Mouse (Mus musculus) ES-E14 (cell line): Measurements from ENCODE around the gene Rmi1. TPM values are rescaled to one million over a fixed set of nuclear protein-coding genes. Genes with fewer than 3 reads are reported as not detected.
"Not testable (repeated sequence)": the region's sequence is repeated elsewhere in the genome, so short reads cannot be mapped to it uniquely, and the experiment has no call there.

Experiments used
- DNase-seq: peaks from one replicate; pipeline ENCODE4 v3.0.0-alpha.2; 2013; ENCODE audit warnings: low read depth, low spot score
- H3K27ac ChIP-seq: 2 replicates; pipeline ENCODE4 v1.5.1; 2012; ENCODE audit warnings: low read depth, mild to moderate bottlenecking, low read length, moderate library complexity, mixed read lengths; ENCODE audit not compliant: poor library complexity, insufficient read depth, severe bottlenecking
- H3K36me3 ChIP-seq: 2 replicates; pipeline ENCODE4 v1.6.1; 2012; ENCODE audit warnings: mild to moderate bottlenecking, low read length, moderate library complexity, mixed read lengths; ENCODE audit not compliant: control insufficient read depth, poor library complexity, insufficient read depth, severe bottlenecking
- H3K4me1 ChIP-seq, 2 experiments: fragments of 150-350 bp in 1 of 2; sonication (generic) in 1 of 2; 2 replicates each; pipeline ENCODE4 v1.6.1; 2012; ENCODE audit warnings: low read length in 2 of 2, mild to moderate bottlenecking in 1 of 2, mixed read lengths in 1 of 2; ENCODE audit not compliant: control insufficient read depth in 2 of 2, insufficient read depth in 2 of 2, poor library complexity in 1 of 2
- H3K4me3 ChIP-seq, 2 experiments: fragments of 150-350 bp in 1 of 2; sonication (generic) in 1 of 2; 2 replicates each; pipeline ENCODE4 v1.5.1; 2012; ENCODE audit warnings: low read length in 2 of 2, low read depth in 1 of 2, mild to moderate bottlenecking in 1 of 2, mixed read lengths in 1 of 2; ENCODE audit not compliant: insufficient read depth in 1 of 2, poor library complexity in 1 of 2, severe bottlenecking in 1 of 2
- H3K9ac ChIP-seq: 2 replicates; pipeline ENCODE4 v1.6.1; 2012; ENCODE audit warnings: low read depth, mild to moderate bottlenecking, low read length, mixed read lengths; ENCODE audit not compliant: poor library complexity, insufficient read depth, severe bottlenecking
- H3K9me3 ChIP-seq: fragments of 150-350 bp; sonication (generic); 2 replicates; pipeline ENCODE4 v1.6.1; 2012; ENCODE audit warnings: low read depth, mild to moderate bottlenecking, low read length; ENCODE audit not compliant: control insufficient read depth, insufficient read depth
- CHD2 ChIP-seq: IDR thresholded peaks from 2 replicates; pipeline ENCODE4 v1.6.1; 2014; ENCODE audit warnings: mild to moderate bottlenecking, low read depth, low read length, inconsistent platforms
- HCFC1 ChIP-seq: IDR thresholded peaks from 2 replicates; pipeline ENCODE4 v1.6.1; 2012; ENCODE audit warnings: low read length, inconsistent platforms, borderline replicate concordance; ENCODE audit not compliant: insufficient read depth
- MAFK ChIP-seq: IDR thresholded peaks from 2 replicates; pipeline ENCODE4 v1.6.1; 2014; ENCODE audit warnings: mild to moderate bottlenecking, low read depth, low read length, inconsistent platforms; ENCODE audit not compliant: insufficient read depth
- ZC3H11A ChIP-seq: IDR thresholded peaks from 2 replicates; pipeline ENCODE4 v1.6.1; 2012; ENCODE audit warnings: low read depth, mild to moderate bottlenecking, inconsistent platforms, low read length, borderline replicate concordance
- ZNF384 ChIP-seq: IDR thresholded peaks from 2 replicates; pipeline ENCODE4 v1.6.1; 2012; ENCODE audit warnings: low read depth, low read length, inconsistent platforms
- in situ Hi-C, 2 experiments: fragments of 600-800 bp; cut with MboI; formaldehyde crosslinking; loops; one replicate each; pipeline ENCODE4 v1.15.1; 2025; ENCODE audit warnings: low sequenced_read_pairs in 2 of 2, inconsistent platforms in 1 of 2; ENCODE audit not compliant: unreplicated experiment in 2 of 2
- total RNA-seq: library from RNA; depleted of rRNA; stranded (reverse); fragments of 300-350 nt; gene quantifications from 2 replicates; pipeline ENCODE4 v1.2.3, GENCODE M21; 2012; rRNA removed

Gene Rmi1
- total RNA-seq, 1 experiment, result 22.3 TPM

- Histone ChIP-seq H3K27ac (no peak overlapping the region), H3K4me3 (peak overlapping the region; percentile 27 to 35), H3K4me1 (0 out of 4 replicates have a peak, but pooled peaks cover 0 to 2% of the 10 kb centered on the region in 2 experiments), H3K9ac (peak overlapping the region; percentile 20; the same call in 1 of the 2 replicates), H3K9me3 (no peaks in the 10 kb centered on the region), H3K36me3 (no peaks in the 10 kb centered on the region)
- TF ChIP-seq CHD2 (no peak), ZNF384 (no peak), MAFK (no peak), ZC3H11A (no peak), HCFC1 (no peak)
- in situ Hi-C loops, result no loop called here
- DNase-seq, result no peak
Observed at GRCm38 (mm10) chr13:58452651-58453413, 50.8 kb downstream of the Rmi1 start.

- H3K27ac ChIP-seq, result no peak overlapping the region
Observed at GRCm38 (mm10) chr13:58453541-58453940, 51.5 kb downstream of the Rmi1 start.

GRCm38 (mm10) chr13:58456547-58456946 is 54.5 kb downstream of the Rmi1 start:
- no peaks in the 10 kb centered on the region for H3K36me3 ChIP-seq
- no peak for TF ChIP-seq MAFK
- TF ChIP-seq HCFC1, result no peak
- TF ChIP-seq CHD2, result no peak
- no peak for DNase-seq
- no peak overlapping the region for H3K4me3 ChIP-seq
- in situ Hi-C loops, result no loop called here
- no peaks in the 10 kb centered on the region for H3K9me3 ChIP-seq
- 0 out of 4 replicates have a peak, but pooled peaks cover 0 to 2% of the 10 kb centered on the region in 2 experiments for H3K4me1 ChIP-seq
- H3K27ac ChIP-seq, result no peak overlapping the region
- no peak overlapping the region for H3K9ac ChIP-seq

More at GRCm38 (mm10) chr13:58453541-58453940, 51.5 kb downstream of the Rmi1 start:
- in situ Hi-C loops, result no loop called here
- TF ChIP-seq ZNF384 (no peak), MAFK (no peak), HCFC1 (no peak), CHD2 (no peak), ZC3H11A (no peak)
- DNase-seq, result no peak
- Histone ChIP-seq H3K4me1 (0 out of 4 replicates have a peak, but pooled peaks cover 0 to 2% of the 10 kb centered on the region in 2 experiments), H3K9ac (no peak overlapping the region), H3K4me3 (0 out of 4 replicates have a peak overlapping the region, but pooled peaks of 1 of the 2 experiments have one; percentile 35), H3K9me3 (no peaks in the 10 kb centered on the region), H3K36me3 (no peaks in the 10 kb centered on the region)

GRCm38 (mm10) chr13:58458811-58459210 is 56.8 kb downstream of the Rmi1 start:
- DNase-seq, in situ Hi-C loops, H3K36me3 ChIP-seq, H3K9me3 ChIP-seq, H3K4me3 ChIP-seq, H3K4me1 ChIP-seq, H3K27ac ChIP-seq, H3K9ac ChIP-seq: not testable (repeated sequence)

Other genes starting within 250 kb of the Rmi1 start
- gene Idnk, start 244.6 kb upstream of the Rmi1 start, total RNA-seq, result 9.6 and 11.3 TPM in 2 replicates
- gene Ubqln1, start 186.6 kb upstream of the Rmi1 start, total RNA-seq, result 60.2 and 91.7 TPM in 2 replicates
- 11.2 and 17.5 TPM in 2 replicates for gene Gkap1, start 126.5 kb upstream of the Rmi1 start, total RNA-seq
- 0.18 and 0.21 TPM in 2 replicates for gene Kif27, start 43.1 kb upstream of the Rmi1 start, total RNA-seq
- gene 2210016F16Rik, start 17.0 kb upstream of the Rmi1 start, total RNA-seq, result 12.5 and 14.5 TPM in 2 replicates
- 576 and 704 TPM in 2 replicates for gene Hnrnpk, start 1.1 kb downstream of the Rmi1 start, total RNA-seq
- gene Slc28a3, start 208.6 kb downstream of the Rmi1 start, total RNA-seq, result 0.27 and 0.42 TPM in 2 replicates